Mouse (Mus musculus): ENCODE results near the gene Bola1. TPM values are rescaled to one million over a fixed set of nuclear protein-coding genes. Genes with fewer than 3 reads are reported as not detected.
"Not testable (repeated sequence)": the region's sequence is repeated elsewhere in the genome, so short reads cannot be mapped to it uniquely, and the experiment has no call there.

Bola1 gene
- total RNA-seq, 2 experiments from 2014 or later = 25.1 to 26.9 TPM

DNA sequence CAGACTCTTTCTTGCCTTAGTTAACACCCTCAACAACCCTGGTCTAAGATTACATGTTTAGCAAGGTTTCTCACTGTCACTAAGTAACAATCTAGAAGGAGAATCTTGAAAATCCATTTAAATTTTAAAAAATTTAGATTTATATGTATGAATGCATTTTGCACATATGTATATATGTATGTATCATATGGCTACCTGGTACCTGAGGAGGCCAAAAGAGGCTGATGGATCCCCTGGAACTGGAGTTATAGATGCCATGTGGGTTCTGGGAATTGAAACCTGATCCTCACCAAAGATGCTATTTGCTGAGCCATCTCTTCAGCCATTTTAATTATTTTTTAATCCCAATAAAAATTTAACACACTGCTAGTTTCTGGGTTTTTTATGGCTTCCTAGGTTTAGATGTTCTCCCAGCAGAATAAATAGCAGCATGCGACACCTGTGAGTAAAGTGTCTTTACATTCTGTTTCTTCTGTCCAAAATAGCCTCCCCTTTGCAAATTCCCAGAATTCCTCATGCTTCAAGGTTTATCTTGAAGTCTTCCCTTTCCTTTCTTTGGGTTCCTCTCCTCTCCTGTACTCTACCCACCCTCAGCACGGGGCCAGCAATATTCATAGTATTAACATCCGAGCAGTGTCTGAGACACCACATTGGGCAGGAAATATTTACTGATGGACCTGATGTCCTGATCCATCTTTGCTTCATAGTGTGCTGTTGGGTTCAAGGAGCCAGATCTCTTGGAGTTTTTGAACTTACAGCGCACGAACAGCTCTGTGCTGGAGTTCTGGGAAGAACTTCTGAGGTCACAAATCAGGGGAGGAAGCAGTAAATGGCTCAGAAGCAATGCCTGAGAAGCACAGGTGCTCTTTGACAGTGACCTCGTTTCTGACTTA lies 28.9 kb upstream of the Bola1 start:
- DNase-seq = no peak
- intact Hi-C loops (cut with DNase I) = no loop called here

DNA sequence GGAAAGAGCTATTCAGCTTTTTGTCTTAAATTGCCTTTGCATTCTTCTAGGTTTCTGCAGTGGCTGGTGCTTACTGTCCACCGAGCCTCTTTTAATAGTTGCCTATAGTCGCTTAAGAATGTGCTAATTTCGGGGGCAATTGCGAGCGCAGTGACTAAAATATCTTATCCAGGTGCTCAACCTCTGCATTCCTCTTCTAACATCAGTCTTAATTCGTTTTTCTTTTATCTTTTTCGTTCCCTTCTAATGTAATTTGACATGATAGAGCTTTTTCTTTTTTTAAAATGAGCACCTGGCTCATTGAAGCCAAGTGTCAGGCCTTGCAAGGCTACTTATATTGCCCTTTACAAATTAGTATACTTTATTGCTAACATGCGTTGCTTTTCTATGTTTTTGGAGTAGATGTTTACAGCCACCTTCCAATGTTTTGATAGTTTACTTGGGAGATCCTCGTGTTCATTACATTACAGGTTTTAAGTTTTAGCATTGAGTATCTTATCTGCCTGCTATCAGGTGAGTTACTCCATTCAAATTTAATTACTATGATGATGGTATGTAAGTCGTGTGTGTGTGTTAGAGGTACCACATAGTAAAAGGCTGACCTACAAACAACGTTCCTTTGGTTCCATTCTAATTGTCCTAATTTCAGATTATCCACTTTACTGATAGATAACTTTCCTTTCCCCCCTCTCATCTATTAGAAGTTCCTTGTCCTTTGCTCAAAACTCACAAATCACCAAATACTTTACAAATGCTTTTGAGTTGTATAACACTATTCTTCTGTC lies 28.0 kb upstream of the Bola1 start:
- no peak for DNase-seq
- intact Hi-C loops (cut with DNase I) = no loop called here

DNA sequence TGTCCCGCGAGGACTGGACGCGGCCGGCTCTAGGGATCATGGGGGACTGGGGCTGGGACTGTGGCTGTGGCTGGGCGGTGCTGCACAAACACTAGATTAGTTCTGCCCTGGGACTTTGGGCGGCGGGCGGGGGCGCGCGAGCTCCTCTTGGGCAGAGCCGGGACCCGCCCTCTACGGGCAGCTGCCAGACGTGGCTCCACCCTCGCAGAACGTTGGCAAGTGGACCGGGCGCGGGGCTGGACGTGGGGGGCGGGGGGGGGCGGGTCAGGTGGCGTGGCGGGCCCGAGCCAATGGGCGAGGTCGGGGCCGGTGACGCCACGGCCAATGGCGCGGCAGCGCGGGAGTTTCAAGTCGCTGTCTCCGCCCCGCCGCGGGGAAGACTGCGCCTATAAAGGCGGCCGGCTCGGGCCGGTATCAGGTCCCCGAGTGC lies 26.9 kb upstream of the Bola1 start, which contains the start of gene Hist2h3c1:
Gene Hist2h3c1, plus strand, starts transcription at position 259 of the 430 bp plus-strand sequence.
- intact Hi-C loops (cut with DNase I); DNase-seq: not testable (repeated sequence)

DNA sequence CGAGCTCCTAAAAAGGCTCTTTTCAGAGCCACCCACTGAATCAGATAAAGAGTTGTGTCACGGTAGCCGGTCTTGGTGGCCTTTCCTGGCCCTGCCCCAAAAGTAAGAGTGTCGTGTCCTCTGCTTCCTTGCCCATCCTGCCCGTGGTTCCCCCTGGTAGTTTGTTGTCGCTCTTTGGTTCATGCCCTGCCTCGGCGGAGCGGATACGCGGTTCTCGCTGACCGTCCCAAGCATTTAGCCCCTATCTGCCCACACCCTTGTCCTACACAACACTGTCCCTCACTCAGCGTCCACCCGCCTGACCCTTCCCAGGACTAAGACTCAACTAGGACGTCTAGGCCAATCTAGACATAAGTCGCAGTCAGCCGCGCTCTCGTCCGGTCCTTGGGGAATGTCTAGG lies 26.5 kb upstream of the Bola1 start:
- intact Hi-C loops (cut with DNase I); DNase-seq: not testable (repeated sequence)

DNA sequence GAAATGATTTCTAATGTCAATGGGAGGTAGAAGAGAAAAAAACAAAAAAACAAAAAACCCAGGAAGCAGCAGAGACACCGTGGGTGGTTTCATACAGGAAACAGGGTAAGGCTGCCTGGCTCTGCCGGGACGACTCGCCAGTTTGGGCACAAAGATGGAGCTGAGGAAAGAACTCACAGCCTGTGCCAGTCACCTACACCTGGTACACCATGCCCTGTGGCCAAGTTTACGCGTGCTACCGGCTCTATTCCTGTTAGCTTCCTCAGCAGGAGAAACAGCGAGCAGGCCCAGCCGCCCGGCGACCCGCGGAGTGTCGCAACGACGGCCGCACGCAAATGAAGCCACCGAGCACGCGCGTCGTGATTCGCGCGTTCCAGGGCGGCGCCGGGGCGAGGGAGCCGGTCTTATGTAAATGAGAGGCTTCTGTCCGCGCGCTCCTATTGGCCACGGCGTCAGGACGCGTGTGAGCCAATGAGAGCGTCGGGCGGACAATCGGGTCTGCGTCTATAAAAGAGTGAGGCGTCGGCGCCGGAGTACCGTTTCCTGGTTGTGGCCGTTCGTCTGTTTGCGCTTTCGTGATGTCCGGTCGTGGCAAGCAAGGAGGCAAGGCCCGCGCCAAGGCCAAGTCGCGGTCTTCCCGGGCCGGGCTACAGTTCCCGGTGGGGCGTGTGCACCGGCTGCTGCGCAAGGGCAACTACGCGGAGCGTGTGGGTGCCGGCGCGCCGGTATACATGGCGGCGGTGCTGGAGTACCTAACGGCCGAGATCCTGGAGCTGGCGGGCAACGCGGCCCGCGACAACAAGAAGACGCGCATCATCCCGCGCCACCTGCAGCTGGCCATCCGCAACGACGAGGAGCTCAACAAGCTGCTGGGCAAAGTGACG lies 25.7 kb upstream of the Bola1 start, which contains the start of gene Hist2h2aa1:
Gene Hist2h2aa1, plus strand, starts transcription at position 495 of the 884 bp plus-strand sequence.
- DNase-seq = peak; percentile 86 to 93
- intact Hi-C loops (cut with DNase I) = not testable (repeated sequence)

DNA sequence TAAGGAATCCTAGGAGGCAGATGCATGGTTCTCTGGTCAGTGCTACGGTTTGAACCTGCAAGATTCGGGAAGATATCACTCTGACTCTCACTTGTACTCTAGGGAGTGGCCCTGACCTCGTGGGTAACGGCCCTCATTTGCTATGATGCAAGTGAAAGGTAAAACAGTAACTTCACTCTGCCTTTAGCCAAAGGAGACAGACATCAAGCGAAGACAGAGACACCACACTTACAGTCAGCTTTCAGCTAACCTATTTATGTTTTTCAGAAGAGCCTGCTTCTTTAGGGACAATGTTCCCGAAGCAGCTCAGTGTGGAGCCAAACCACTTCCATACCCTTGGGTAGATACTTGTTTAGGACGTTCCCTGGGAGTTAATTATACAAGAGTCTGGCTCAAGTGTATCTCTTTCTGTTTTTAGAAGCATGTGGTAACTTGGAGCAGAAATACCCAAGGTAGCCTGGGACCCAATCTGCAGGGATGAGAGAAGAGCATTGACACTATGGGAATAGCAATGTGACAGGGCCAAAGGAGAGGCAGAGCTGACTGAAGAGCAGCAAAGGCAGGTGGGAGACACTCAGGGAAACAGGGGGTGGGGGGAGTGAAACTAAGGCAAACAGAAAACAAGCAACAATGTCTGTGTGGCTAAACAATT lies 24.5 kb upstream of the Bola1 start:
- DNase-seq = peak in 1 of 2 experiments; percentile 18
- intact Hi-C loops (cut with DNase I) = loop anchor here (2.0 kb wide), 1 partner anchor 19 kb away; the partner anchor contains the start of gene Hist2h4

DNA sequence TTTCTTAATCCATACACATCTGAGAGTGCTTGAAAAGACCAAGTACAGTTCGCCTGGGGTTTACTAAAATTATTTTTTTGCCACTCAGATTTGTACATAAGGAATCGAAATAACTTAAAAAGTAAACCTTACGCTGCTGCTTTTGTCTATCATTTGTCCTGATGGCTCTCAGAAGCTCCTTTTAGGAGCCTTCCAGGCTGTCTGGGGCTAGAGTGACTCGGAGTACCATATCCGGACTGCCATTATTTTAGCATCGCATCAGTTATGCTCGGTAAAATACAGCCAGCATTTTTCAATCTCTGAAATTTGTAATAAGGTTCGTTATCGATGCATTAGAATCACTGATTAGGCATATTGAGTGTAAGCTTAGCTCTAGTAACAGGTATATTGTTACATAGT lies 21.3 kb upstream of the Bola1 start:
- DNase-seq = no peak
- intact Hi-C loops (cut with DNase I) = no loop called here

DNA sequence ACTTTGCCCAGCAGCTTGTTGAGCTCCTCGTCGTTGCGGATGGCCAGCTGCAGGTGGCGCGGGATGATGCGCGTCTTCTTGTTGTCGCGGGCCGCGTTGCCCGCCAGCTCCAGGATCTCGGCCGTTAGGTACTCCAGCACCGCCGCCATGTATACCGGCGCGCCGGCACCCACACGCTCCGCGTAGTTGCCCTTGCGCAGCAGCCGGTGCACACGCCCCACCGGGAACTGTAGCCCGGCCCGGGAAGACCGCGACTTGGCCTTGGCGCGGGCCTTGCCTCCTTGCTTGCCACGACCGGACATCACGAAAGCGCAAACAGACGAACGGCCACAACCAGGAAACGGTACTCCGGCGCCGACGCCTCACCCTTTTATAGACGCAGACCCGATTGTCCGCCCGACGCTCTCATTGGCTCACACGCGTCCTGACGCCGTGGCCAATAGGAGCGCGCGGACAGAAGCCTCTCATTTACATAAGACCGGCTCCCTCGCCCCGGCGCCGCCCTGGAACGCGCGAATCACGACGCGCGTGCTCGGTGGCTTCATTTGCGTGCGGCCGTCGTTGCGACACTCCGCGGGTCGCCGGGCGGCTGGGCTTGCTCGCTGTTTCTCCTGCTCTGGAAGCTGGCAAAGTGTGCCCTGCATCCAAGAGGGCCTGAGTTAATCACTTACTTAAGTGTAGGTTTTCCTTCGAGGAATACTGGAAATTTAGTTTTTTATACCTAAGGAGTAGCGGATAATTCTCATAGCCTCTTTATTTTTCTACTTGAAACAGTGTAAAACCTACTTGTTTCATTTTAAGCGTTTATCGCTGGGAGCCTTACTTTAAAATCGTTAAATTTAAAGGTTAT lies 20.7 kb upstream of the Bola1 start, which contains the start of gene Hist2h2aa2:
Gene Hist2h2aa2, minus strand, starts transcription at position 328 of the 850 bp plus-strand sequence.
- peak; percentile 96 for DNase-seq
- intact Hi-C loops (cut with DNase I) = not testable (repeated sequence)

DNA sequence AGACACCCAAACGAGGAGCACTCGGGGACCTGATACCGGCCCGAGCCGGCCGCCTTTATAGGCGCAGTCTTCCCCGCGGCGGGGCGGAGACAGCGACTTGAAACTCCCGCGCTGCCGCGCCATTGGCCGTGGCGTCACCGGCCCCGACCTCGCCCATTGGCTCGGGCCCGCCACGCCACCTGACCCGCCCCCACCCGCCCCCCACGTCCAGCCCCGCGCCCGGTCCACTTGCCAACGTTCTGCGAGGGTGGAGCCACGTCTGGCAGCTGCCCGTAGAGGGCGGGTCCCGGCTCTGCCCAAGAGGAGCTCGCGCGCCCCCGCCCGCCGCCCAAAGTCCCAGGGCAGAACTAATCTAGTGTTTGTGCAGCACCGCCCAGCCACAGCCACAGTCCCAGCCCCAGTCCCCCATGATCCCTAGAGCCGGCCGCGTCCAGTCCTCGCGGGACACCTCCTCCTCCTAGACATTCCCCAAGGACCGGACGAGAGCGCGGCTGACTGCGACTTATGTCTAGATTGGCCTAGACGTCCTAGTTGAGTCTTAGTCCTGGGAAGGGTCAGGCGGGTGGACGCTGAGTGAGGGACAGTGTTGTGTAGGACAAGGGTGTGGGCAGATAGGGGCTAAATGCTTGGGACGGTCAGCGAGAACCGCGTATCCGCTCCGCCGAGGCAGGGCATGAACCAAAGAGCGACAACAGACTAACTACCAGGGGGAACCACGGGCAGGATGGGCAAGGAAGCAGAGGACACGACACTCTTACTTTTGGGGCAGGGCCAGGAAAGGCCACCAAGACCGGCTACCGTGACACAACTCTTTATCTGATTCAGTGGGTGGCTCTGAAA lies 19.7 kb upstream of the Bola1 start, which contains the start of gene Hist2h3c2:
Gene Hist2h3c2, minus strand, starts transcription at position 174 of the 840 bp plus-strand sequence.
- intact Hi-C loops (cut with DNase I) = not testable (repeated sequence)
- peak; percentile 32 to 66 for DNase-seq

DNA sequence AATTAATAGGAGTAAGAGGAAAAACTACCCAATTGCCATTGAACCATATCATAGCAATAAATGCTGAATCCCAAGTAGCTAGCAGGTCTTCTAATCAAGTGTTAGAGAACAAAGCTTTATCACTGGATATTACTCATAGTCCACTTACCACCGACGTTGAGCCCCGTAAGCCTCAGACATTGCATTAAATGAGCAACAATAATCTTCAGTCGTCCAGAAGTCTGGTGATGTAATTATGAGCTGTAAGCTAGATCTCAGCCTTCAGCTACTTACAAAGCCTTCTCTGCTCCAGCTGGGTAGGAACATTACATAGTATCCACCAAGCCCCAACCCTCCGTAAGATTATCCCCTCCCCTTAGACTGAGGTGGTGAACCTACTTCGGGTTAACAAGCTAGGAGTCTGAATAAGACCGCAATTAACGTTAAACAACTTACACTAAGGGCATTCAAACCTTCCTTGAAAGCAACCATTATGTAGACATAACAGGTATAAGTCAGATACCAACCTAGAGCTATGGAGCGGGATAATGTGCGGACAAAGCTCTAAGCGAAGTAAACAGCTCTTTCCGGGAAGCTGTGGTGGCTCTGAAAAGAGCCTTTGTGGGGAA lies 18.5 kb upstream of the Bola1 start:
- no peak for DNase-seq
- intact Hi-C loops (cut with DNase I) = loop anchor here (2.0 kb wide), 1 partner anchor 17 kb away; the partner anchor contains the start of genes Hist2h2ac and Hist2h2be

DNA sequence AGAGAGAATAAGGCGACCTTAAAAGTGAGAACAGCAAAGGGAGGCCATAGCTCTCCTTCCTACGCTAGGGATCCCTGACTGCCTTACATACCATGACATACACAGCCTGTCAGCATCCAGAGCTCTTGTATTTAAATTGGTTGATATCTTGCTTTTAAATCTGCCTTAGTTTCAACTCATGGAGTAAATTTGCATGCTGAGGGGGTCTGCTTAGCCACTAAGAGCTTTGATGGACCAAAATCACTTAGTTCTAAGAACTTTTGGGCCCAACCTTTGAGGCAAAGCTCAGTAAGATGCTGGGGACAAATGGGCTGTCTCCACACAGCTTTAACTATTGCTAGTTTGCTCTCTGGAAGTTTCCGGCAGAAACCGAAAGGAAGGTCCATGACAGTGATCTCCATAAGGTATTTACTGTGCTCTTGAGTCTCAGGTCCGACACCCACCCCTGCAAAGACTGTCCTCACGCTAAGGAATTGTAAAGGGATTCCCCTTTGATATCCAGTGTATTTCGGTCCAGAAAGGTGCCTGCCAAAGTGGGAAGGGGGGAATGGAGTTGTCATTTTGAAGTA lies 17.9 kb upstream of the Bola1 start:
- no peak for DNase-seq
- intact Hi-C loops (cut with DNase I) = loop anchor here (2.0 kb wide), 1 partner anchor 17 kb away; the partner anchor contains the start of genes Hist2h2ac and Hist2h2be

DNA sequence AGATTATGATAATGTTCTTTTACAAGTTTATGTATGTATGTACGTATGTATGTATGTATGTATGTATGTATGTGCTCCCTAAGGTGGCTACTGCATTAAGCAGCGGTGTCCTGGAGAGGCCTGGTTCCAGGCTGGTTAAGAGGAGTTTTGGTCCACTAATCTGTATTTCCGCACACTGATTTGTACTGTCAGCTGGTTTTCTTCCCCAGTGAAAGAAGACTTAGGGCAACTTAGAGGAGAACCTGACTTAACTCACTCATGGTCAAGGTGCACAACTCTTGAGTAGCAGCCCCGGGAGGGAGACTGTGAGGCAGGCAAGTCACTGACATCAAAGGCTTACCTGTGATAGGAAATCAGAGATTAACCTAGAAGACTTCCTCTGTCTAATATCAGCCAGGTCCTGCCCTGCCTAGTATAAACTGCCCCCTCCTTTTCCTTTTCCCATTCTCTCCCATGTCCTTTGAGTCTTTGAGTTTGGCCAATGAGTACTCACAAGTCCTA lies 17.4 kb upstream of the Bola1 start:
- DNase-seq = no peak
- intact Hi-C loops (cut with DNase I) = loop anchor here (2.0 kb wide), 1 partner anchor 16 kb away; the partner anchor contains the start of genes Hist2h2ac and Hist2h2be

DNA sequence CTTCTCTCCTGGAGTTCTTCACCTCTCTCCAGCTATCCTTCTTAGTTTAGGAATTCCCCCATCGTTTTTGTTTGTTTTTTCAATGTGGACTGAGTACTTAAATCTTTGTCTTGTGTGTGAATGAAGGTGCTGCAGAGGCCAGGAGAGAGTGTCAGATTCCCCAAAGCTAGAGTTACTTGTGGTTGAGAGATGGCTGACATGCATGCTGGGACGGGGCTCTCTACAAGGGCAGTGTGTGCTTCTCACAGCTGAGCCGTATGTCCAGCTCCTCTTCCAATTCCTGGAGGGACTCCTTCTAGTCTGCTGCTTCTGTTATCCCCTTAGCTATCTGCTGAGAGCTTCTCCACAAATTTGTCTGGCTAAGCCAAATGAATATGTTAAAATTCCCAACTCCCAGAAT lies 16.3 kb upstream of the Bola1 start:
- DNase-seq = no peak
- intact Hi-C loops (cut with DNase I) = loop anchor here (2.0 kb wide), 1 partner anchor 15 kb away; the partner anchor contains the start of genes Hist2h2ac and Hist2h2be

DNA sequence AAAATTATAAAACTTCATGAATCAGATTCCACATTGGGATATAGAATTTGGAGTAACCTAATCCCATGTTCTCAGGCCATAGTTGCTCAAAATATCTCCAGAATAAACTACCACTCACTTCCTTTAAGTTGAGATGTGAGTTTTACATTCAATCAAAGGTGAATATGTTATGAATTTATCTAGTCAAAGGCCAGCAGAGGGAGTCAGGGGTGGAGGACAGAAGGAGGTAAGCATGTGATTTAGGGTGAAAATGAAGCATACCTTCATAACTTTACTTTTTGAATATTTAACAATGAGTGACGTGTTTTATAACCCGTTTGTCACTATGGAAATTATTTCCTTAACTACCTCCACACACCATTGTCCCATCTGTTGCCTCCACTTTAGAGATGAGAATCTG lies 15.4 kb upstream of the Bola1 start:
- DNase-seq = no peak
- intact Hi-C loops (cut with DNase I) = no loop called here

DNA sequence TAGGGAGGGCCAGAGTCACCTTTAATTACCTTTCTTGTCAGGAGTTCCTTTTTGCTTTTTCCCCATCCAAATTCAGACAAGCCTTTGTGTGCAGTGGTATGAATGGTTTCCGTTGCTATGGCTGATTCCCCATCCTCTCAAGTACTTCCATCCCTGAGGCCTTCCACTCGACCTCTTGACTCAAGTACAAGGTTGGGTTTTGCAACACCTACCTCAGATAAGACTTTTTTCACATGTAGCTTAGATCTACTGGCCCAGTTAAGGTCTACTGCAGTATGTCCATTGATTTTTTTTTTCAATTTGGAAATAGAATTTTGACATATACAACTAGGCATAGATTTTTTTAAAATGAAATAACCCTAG lies 12.2 kb upstream of the Bola1 start:
- no peak for DNase-seq
- intact Hi-C loops (cut with DNase I) = no loop called here
